14 mouse cellular contexts compared by ENCODE assay signal in the genomic region with DNA sequence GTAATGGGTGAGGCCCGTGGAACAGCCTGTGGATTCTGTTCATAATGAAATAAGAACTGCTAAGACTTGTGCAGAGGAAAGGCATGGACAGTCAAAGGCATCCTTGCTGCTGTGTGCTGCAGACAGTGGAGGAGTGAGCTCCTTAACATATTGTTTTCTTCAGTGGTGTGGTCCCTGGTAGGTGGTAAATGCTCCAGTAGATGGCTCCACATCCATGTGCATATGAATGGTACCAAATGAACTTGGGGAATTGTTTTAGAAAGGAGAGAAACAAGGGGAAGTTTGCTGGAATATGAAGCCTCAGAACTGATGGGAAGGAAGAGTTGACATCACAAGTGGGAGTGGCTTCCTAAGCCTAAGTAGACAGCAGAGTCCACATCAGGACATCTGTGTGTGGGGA.
DNase-seq lines count a peak whose midpoint lies in the region; ATAC-seq and TF ChIP-seq lines count a peak whose summit lies in the region.
"Had no signal": no experiment of that assay in that cellular context is flagged by ENCODE, and none has a peak within 500 bp of the region (broad histone marks: within the 10 kb centered on the region; RNA-seq: fewer than 3 reads in every experiment).

No protein-coding gene starts in this region.

- H3K9me3 ChIP-seq in midbrain, embryonic 14.5 days (ENCODE audit: control insufficient read depth, low read length) = no peaks in the 10 kb centered on the region
- H3K9me3 ChIP-seq in midbrain, embryonic 10.5 days (replicated peaks) = no peaks in the 10 kb centered on the region
- H3K9me3 ChIP-seq: heart, embryonic 13.5 days had no signal

- peak; percentile 95 for ATAC-seq in frontal cortex, adult (ENCODE audit: low TSS enrichment)
- no peak for ATAC-seq in midbrain, embryonic 14.5 days (ENCODE audit: low FRiP score, low TSS enrichment)
- ATAC-seq in activated CD4-positive, CD25-positive, alpha-beta regulatory T cell, adult 4 months = no peak
- ATAC-seq: Patski had no signal

- TF ChIP-seq CTCF in brain, embryonic 14.5 days (IDR thresholded peaks at IDR 0.05; ENCODE audit: borderline replicate concordance, extremely low read depth, insufficient read depth, insufficient read length) = peak; percentile 36; the same call in 1 of the 2 replicates

- H3K4me2 ChIP-seq in midbrain, embryonic 14.5 days (ENCODE audit: low read length) = no peak overlapping the region
- H3K4me2 ChIP-seq: heart, embryonic 13.5 days had no signal

- no peak for TF ChIP-seq POLR2A in brain, embryonic 14.5 days (IDR thresholded peaks at IDR 0.05; ENCODE audit: borderline replicate concordance, extremely low read depth, insufficient read depth, insufficient read length, poor library complexity, severe bottlenecking)

- no peak overlapping the region for H3K9ac ChIP-seq in midbrain, embryonic 14.5 days (replicated peaks; ENCODE audit: low read length)
- H3K9ac ChIP-seq: heart, embryonic 13.5 days had no signal

- WGBS in midbrain, embryonic 14.5 days = 88% methylated on average over 1 of the region's 1 CpGs
- 67% methylated on average over 1 of the region's 1 CpGs for WGBS in midbrain, embryonic 10.5 days

- no peak overlapping the region for H3K4me3 ChIP-seq in midbrain, embryonic 14.5 days (replicated peaks; ENCODE audit: low read depth, low read length)
- no peak overlapping the region for H3K4me3 ChIP-seq in midbrain, embryonic 10.5 days
- H3K4me3 ChIP-seq: heart, embryonic 13.5 days had no signal

- no peaks in the 10 kb centered on the region for H3K36me3 ChIP-seq in midbrain, embryonic 14.5 days (ENCODE audit: control insufficient read depth, insufficient read depth, low read length)
- no peaks in the 10 kb centered on the region for H3K36me3 ChIP-seq in midbrain, embryonic 10.5 days
- H3K36me3 ChIP-seq: heart, embryonic 13.5 days had no signal

- no peak overlapping the region for H3K27ac ChIP-seq in midbrain, embryonic 14.5 days (replicated peaks; ENCODE audit: low read depth, low read length)
- H3K27ac ChIP-seq in midbrain, embryonic 10.5 days (replicated peaks) = no peak overlapping the region
- H3K27ac ChIP-seq: heart, embryonic 13.5 days had no signal

- peaks cover 12% of the 10 kb centered on the region for H3K4me1 ChIP-seq in midbrain, embryonic 14.5 days (ENCODE audit: control insufficient read depth, insufficient read depth, low read length)
- peaks cover 16% of the 10 kb centered on the region for H3K4me1 ChIP-seq in midbrain, embryonic 10.5 days

- no peaks in the 10 kb centered on the region for H3K27me3 ChIP-seq in midbrain, embryonic 14.5 days (ENCODE audit: control insufficient read depth, insufficient read depth, low read length)
- H3K27me3 ChIP-seq in midbrain, embryonic 10.5 days (ENCODE audit: low read depth, poor library complexity, severe bottlenecking) = peaks cover 32% of the 10 kb centered on the region
- H3K27me3 ChIP-seq: heart, embryonic 13.5 days had no signal

- no peak for DNase-seq in frontal cortex, postnatal 25 days (ENCODE audit: low spot score in 2 of 2)
- peak; percentile 7 for DNase-seq in kidney, postnatal 14 days
- no peak for DNase-seq in kidney, postnatal 25 days
- DNase-seq in midbrain, embryonic 14.5 days = peak; percentile 57
- no peak for DNase-seq in midbrain, embryonic 10.5 days (ENCODE audit: low spot score)
- peak; percentile 60 for DNase-seq in brain, embryonic 14.5 days (ENCODE audit: low read depth)
- DNase-seq: adrenal gland, adult 2 months; cerebellum, postnatal 14 days; kidney, postnatal 10 days; spleen, adult 18-20 months had no signal

Comparison
In these comparisons a context has a peak if more than half of its experiments do, and no peak if none do; other contexts are left out.
1. DNase-seq: peak in kidney, postnatal 14 days (single experiment), midbrain, embryonic 14.5 days (single experiment) and brain, embryonic 14.5 days (single experiment); none in frontal cortex, postnatal 25 days (0 of 2), kidney, postnatal 25 days (0 of 2) and midbrain, embryonic 10.5 days (single experiment).